ENCODE assay signal across 21 mouse cellular contexts in genomic region chr1:106387264-106387663, GRCm38 (mm10).
DNase-seq lines count a peak whose midpoint lies in the region; ATAC-seq lines count a peak whose summit lies in the region.
"Had no signal": no experiment of that assay in that cellular context is flagged by ENCODE, and none has a peak within 500 bp of the region (broad histone marks: within the 10 kb centered on the region; RNA-seq: fewer than 3 reads in every experiment).

No protein-coding gene starts in this region.

- WGBS in heart, embryonic 13.5 days = 60% methylated on average over 4 of the region's 4 CpGs
- WGBS in heart, embryonic 12.5 days = 58% methylated on average over 4 of the region's 4 CpGs
- 91% methylated on average over 4 of the region's 4 CpGs for WGBS in limb, embryonic 10.5 days

- no peaks in the 10 kb centered on the region for H3K27me3 ChIP-seq in heart, embryonic 13.5 days (replicated peaks)
- H3K27me3 ChIP-seq in heart, embryonic 12.5 days (replicated peaks) = no peaks in the 10 kb centered on the region
- no peaks in the 10 kb centered on the region for H3K27me3 ChIP-seq in limb, embryonic 10.5 days (ENCODE audit: low read depth, poor library complexity, severe bottlenecking)
- H3K27me3 ChIP-seq: embryonic facial prominence, embryonic 12.5 days; embryonic facial prominence, embryonic 15.5 days; hindbrain, embryonic 12.5 days; hindbrain, embryonic 15.5 days had no signal

- no peak overlapping the region for H3K4me3 ChIP-seq in heart, embryonic 13.5 days
- H3K4me3 ChIP-seq in heart, embryonic 12.5 days = no peak overlapping the region
- no peak overlapping the region for H3K4me3 ChIP-seq in limb, embryonic 10.5 days
- H3K4me3 ChIP-seq: embryonic facial prominence, embryonic 12.5 days; embryonic facial prominence, embryonic 15.5 days; gastrocnemius, adult 2 months; hindbrain, embryonic 12.5 days; hindbrain, embryonic 15.5 days had no signal

- H3K9me3 ChIP-seq in heart, embryonic 13.5 days = no peaks in the 10 kb centered on the region
- no peaks in the 10 kb centered on the region for H3K9me3 ChIP-seq in heart, embryonic 12.5 days (replicated peaks)
- no peaks in the 10 kb centered on the region for H3K9me3 ChIP-seq in limb, embryonic 10.5 days (replicated peaks)
- H3K9me3 ChIP-seq: embryonic facial prominence, embryonic 12.5 days; embryonic facial prominence, embryonic 15.5 days; hindbrain, embryonic 12.5 days; hindbrain, embryonic 15.5 days had no signal

- H3K36me3 ChIP-seq in heart, embryonic 13.5 days = peaks cover 22% of the 10 kb centered on the region
- H3K36me3 ChIP-seq in heart, embryonic 12.5 days = peaks cover 26% of the 10 kb centered on the region
- H3K36me3 ChIP-seq in limb, embryonic 10.5 days = peaks cover 5% of the 10 kb centered on the region; the same call in 1 of the 2 replicates

- peak overlapping the region; percentile 30 for H3K27ac ChIP-seq in heart, embryonic 13.5 days (replicated peaks)
- H3K27ac ChIP-seq in heart, embryonic 12.5 days (ENCODE audit: poor library complexity, severe bottlenecking) = no peak overlapping the region
- H3K27ac ChIP-seq in limb, embryonic 10.5 days = no peak overlapping the region
- H3K27ac ChIP-seq: embryonic facial prominence, embryonic 12.5 days; embryonic facial prominence, embryonic 15.5 days; gastrocnemius, adult 2 months; hindbrain, embryonic 12.5 days; hindbrain, embryonic 15.5 days had no signal

- peak; percentile 39 to 59 for DNase-seq in cerebellum, postnatal 10 days
- no peak for DNase-seq in cerebellum, adult 11 months
- DNase-seq in brain, adult 2 months (ENCODE audit: low read depth, low spot score) = peak; percentile 22
- DNase-seq in limb, embryonic 10.5 days (ENCODE audit: low spot score) = peak; percentile 3
- DNase-seq: adrenal gland, adult 2 months; adrenal gland, postnatal 14 days; forebrain, postnatal 0 days; gastrocnemius, adult 2 months; gastrocnemius, postnatal 14 days; heart, adult 11 months; heart, postnatal 14 days; kidney, adult 2 months had no signal

- no peak for ATAC-seq in heart, embryonic 13.5 days (ENCODE audit: extremely low read depth, insufficient number of reproducible peaks, low FRiP score, low TSS enrichment)
- no peak for ATAC-seq in heart, embryonic 12.5 days (ENCODE audit: insufficient number of reproducible peaks, low FRiP score)
- ATAC-seq: CD4-positive, CD25-positive, alpha-beta regulatory T cell, adult 4 months; forebrain, embryonic 14.5 days; forebrain, postnatal 0 days; intestine, postnatal 0 days had no signal

- peaks cover 13% of the 10 kb centered on the region for H3K4me1 ChIP-seq in heart, embryonic 13.5 days
- peaks cover 15% of the 10 kb centered on the region for H3K4me1 ChIP-seq in heart, embryonic 12.5 days (replicated peaks)
- H3K4me1 ChIP-seq in limb, embryonic 10.5 days = no peaks in the 10 kb centered on the region
- H3K4me1 ChIP-seq: embryonic facial prominence, embryonic 12.5 days; embryonic facial prominence, embryonic 15.5 days; hindbrain, embryonic 15.5 days had no signal

- H3K4me2 ChIP-seq in heart, embryonic 13.5 days = no peak overlapping the region
- no peak overlapping the region for H3K4me2 ChIP-seq in heart, embryonic 12.5 days
- H3K4me2 ChIP-seq: embryonic facial prominence, embryonic 12.5 days; embryonic facial prominence, embryonic 15.5 days; hindbrain, embryonic 12.5 days; hindbrain, embryonic 15.5 days had no signal

- no peak overlapping the region for H3K9ac ChIP-seq in heart, embryonic 13.5 days
- no peak overlapping the region for H3K9ac ChIP-seq in heart, embryonic 12.5 days
- H3K9ac ChIP-seq: embryonic facial prominence, embryonic 12.5 days; embryonic facial prominence, embryonic 15.5 days; forebrain, postnatal 0 days; hindbrain, embryonic 12.5 days; hindbrain, embryonic 15.5 days had no signal
